Mouse (Mus musculus): ENCODE results near the gene Sort1.

The Sort1 gene

DNA sequence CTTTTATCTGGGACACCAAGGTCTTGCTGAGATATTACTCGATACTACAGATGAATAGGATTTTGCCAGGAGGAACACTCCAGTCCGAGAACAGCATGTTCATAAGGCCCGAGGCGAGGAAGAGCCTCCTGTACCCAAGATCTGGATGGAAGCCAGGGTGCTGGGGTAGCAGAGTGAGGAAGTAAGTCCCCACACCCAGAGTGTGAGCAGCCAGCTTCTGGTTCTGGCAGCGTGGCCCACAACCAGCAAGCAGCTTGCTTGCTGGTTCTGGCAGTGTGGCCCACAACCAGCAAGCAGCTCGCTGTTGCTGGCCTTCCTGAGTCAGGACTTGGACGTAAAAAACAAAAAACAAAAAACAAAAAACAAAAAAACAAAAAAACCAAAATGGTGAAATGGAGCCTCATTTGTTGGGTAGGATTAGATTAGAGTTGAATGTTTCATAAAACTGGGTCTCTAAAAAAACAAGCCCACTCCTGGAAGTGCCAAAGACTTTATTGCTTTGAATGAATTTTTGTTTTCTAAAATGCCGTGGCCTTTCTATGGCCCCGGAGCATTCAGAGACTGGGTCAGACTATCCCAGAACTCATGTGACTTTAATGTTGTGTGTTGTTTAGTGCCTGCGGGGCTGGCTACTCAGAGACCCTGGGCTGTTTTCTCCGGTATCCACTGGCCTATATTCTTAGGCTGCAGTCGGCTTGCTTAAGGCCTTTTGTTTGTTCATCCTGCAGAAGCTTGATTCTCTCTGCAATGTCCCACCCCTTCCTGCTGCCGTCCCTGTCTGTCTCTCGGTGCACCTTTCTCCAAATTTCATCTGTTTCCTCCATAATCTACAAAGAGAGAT, 11.7 kb downstream of the Sort1 start:
- no peak for DNase-seq (ENCODE audit: low read depth)

DNA sequence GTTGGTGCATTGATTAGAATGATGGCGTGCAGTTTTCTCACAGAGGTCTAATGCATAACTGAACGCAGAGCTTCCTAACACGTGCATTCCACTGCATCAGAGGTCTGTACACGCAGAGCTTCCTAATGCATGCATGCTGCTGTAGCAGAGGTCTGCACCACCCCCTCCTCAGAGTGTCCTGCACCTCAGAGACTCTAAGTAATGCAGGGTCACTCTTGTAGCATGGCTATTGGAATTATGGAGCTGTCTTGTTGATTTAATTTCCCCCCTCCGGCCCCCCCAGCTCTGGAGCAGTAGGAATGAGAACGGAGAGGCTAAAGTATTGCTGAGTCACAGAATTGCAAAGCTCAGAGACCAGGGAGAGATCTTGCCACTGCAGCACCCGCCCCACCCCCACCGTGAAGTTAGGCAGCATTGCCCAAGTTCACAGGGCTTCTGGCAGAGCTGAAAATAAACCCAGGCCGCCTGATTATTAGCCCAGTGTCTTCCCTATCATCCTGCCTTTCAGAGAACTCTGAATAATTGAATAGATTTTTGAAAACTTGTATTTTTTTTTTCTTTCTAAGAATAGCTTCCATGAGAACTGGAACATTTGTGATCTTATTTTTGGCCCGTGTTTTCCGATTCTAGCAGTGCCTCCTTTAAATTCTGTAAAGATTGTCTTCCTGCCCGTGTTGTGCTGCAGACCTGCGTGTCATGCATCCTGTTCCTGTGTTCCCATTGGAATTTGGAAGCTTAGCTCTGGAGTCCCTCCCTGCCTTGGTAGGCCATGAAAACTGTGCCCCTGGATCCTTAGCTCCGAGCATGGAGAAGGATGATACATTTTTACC, 12.6 kb downstream of the Sort1 start:
- DNase-seq (ENCODE audit: low read depth), result no peak

DNA sequence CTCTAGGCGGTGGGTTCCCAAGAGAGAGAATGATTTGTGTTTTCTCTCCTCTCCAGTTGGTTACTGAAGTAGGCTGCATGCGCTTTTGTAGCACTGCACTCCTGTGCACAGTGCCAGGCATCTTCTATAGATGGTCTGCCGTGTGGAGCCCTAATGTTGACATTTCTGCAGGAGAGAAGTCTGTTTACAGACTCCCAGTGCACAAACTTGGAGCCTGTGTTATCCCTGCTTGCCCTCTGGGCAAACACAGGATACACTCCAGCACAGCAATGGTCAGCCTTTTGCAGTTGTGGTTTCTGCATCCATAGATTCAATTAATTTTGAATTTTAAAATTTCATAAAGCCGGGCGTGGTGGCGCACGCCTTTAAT, 13.2 kb downstream of the Sort1 start:
- DNase-seq (ENCODE audit: low read depth), result no peak

DNA sequence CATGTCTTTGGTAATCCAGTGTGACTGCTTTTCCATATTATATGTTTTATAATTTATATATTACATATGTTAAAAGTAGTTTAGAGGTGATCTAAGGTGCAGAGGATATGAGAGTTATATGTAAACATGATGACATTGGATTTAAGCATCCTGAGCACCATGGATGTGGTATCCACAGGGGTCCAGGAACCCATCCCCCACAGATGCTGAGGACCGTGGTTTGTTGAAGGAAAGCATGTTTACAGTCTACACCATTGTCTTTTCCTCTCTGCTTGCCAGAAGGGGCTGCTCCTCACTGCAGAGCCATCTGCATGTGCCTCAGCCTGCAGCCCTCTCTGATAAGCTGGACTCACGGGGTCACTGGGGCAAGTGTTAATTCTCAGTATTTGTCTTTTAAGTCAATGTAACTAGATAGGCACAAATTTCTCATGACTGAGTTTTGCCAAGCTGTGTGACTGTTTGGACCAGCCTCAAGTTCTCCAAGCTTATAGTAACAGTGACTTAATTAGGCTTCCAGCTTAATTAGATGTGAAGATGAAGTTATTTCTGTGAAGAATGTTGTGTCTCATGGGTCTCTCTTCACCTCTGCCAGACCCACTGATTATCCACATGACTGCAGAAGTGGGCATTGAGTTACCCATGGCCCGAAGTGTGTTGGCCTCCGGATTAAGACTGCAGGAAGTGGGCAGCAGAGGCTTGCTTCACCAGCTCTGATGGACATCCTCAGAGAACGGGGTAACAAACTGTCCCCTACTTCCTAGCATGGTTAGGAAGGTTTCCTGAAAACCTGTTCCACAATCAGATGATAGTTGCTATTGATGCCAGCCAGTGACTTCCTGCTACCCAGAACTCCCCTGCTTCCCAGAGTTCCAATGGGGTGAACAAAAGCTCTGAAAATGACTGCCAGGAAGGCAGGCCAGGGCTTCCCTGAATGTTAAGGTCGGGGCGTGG, 14.0 kb downstream of the Sort1 start:
- DNase-seq (ENCODE audit: low read depth), result no peak

DNA sequence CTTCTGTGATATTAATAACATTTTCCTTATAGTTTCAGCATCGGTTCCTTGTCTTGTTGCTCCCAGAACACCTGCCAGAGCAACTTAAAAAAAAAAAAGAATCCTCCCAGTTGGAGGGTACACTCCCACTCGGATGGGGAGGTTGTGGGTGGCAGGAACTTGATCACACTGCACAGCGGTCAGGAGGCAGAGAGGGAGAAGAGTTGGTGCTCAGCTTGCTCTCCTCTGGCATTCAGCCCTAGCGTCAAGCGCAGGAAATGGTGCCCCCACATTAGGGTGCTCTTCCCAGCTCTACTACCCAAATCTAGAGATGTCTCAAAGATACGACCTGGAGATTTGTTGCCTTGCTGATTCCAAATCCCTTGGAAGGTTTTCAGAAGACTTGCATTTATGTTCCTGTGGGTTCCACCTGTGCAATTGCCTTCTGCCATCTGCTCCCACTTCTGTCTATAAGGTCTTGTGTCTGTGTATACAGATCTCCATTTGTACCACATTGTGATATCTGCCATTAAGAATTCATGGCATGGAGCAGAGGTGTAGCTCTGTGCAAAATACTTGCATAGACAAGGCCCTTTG, 16.7 kb downstream of the Sort1 start:
- DNase-seq (ENCODE audit: low read depth), result no peak

DNA sequence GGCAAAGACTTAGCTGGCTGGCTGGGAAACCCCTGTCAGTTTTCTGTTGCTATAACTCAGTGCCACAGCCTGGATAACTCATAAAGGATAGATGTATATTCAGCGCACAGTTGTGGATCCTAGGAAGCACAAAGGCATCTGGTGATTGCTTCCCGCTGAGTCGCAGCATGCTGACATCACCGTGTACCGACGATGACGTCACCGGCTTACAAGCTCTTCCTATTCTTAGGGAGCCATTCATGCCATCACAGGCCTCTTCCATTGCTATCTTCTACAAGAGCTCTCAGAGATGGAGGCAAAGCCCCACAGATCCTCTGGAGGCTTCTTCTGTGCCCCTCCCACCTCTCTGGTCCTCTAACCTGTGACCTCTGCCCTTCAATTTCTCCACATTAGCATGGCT, 19.8 kb downstream of the Sort1 start:
- no peak for DNase-seq (ENCODE audit: low read depth)

DNA sequence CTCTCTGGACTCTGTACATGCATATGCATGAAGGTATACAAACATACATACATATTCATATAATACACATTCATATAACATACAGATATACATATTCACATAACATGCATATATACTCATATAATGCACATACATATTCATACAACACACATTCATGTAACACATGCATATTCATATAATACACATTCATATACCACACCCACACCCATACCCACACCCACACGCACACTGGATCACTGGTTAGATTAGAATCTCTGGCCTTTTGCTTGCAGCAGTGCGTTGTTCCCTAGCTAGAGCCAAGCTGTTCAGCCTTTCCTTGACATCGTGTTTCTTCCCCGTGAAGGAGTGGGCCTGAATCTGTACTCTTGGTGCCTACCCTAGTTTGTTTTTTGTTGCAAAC, 20.9 kb downstream of the Sort1 start:
- no peak for DNase-seq (ENCODE audit: low read depth)

DNA sequence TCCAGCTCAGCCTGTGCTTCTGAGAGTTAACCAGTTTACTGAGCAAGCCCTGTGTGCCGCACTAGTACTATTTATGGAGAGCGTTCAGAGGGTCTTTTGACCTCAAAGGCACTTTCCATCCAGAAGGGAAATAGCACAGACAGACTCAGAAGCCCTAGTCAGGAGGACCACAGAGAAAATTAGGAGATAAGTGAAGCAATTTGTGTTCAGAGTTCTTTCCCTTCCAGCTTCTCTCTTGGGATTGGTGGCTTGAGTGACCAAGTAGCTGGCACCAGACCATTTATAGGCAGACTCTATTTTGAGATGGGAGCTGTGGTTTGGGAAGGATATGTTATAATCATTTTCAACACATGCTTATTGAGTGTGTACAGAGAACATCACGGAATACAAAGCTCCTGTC, 22.5 kb downstream of the Sort1 start:
- DNase-seq (ENCODE audit: low read depth), result no peak

DNA sequence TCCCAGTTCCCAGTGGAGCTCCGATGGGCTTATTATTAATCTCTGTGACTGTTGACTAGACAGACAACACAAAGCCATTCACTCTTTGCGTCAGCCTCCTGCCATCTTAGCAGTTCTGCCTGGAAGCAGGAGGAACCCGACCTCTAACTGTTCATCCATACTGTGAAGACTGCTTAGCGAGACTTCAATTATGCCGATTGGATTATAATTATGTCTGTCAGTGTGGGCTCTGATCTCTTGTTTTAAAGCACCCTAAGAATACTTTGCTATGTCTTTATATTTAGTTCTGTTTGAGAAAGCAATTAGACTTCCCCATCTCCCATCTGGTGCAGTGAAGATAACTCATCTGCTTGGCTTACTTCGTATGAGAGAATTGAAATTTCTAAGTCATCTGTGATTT, 23.6 kb downstream of the Sort1 start:
- no peak for DNase-seq (ENCODE audit: low read depth)

DNA sequence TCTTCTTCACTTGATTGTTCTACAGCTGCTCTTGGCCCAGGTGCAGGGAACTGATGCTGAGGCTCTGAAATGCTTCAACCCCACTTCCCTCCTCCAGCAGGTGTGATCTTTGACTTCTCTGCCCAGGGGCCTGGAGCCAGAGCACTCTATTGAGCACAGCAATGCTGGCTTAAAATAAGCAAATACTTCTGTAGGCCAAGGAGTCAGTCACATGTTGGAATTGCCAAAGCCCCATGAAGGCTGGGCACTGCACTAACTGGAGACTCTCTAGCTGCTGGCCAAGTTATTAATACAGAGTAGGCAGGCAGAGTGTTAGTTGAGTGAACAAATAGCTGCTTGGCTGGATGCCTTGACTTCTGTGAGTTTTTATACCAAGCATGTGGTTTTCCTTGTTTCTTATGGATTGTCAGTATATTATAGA, 27.0 kb downstream of the Sort1 start:
- no peak for DNase-seq (ENCODE audit: low read depth)

DNA sequence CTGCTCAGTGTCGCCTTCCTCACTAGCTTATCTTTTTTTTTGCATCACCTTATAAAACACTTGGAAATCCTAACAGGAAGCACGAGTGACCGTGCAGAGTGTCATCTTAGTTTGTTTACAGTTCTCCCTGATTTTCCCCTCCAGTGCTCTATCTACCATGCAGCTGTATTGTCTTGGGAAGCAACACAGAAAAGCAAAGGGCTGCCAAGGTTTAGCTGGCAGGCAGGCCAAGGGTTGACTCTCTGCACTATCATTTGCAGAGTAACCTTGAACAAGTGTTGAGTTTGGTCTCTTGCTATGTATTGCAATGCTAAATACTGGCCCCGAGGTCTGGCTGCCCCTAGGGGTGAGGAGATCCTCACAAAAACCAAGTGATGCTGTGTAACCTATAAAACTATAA, 27.8 kb downstream of the Sort1 start:
- DNase-seq (ENCODE audit: low read depth), result no peak

DNA sequence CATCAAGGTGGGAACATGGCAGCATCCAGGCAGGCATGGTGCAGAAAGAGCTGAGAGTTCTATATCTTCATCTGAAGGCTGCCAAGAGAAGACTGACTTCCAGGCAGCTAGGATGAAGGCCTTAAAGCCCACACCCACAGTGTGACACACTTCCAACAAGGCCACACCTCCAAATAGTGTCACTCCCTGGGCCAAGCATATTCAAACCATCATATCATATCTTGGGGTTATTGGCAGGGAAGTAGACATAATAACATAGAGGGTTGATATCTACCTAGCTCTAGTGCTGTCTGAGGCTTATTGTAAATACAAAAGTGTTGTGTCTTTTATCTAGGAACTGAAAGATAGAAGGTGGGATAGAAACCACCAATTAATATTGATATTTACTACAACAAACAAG, 28.5 kb downstream of the Sort1 start:
- DNase-seq (ENCODE audit: low read depth), result no peak

DNA sequence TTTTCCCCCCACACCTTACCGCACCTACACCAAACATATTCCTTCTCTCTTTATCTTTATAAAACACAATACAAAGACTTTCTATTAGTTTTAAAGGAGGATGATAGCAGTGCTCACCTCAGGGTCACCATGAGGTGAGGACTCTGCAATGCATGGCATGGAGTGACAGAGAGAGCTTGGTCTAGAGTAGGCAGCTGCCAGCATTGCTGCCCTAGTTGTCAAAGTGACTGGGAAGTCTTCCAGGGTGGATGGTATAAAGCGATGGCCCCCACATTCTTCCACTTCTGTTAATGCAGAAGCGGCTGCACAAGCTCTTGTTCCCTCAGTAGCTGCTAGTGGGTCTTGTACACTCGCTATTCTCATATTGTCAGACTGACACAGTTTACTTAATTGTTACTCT, 29.3 kb downstream of the Sort1 start:
- no peak for DNase-seq (ENCODE audit: low read depth)

DNA sequence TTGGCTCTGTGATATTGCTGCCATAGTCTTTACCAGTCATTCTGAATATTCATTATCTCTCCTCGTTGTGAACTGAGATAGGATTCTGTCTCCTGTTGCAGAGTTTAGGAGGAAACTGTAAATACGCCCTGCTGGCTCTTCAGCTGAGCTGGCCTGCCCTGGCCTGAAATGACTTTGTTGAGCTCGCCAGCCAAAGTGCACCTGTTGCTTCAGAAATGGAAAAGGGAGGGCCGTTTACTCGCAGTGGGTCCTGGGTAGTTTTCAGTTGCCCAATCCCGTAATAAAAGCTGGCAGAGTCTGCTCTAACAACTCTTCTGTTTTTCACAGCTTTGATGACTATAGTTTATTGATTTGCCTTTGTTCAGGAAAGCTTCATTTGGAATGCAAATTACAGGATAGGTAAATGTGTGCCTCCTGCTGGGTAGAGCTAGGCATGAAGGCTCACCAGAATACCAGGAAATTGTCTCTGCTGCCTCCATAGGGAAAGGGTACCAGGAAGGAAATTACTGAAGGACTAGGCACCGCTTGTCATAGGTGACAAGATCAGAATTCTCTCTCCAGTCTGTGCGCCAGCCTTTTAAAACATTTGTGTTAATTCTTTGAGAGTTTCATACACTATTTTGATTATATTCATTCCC, 30.3 kb downstream of the Sort1 start:
- no peak for DNase-seq (ENCODE audit: low read depth)

DNA sequence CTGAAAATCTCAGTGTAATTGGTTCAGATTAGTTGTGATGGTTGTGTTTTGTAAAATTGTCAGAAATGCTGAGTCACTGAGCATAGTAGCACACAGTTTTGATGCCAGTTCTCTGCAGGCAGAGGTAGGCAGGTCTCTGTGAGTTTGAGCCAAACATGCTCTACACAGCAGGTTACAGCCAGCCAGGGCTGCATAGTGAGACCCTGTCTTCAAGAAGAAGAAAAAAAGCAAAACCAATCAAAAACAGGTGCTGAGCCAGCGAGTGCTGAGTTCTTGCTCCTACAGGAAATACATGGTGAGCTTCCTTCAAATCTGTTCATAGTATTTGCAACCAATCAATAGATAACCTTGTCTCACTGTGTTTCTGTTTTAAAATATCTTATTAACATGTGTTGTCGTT, 34.6 kb downstream of the Sort1 start:
- DNase-seq (ENCODE audit: low read depth), result no peak

DNA sequence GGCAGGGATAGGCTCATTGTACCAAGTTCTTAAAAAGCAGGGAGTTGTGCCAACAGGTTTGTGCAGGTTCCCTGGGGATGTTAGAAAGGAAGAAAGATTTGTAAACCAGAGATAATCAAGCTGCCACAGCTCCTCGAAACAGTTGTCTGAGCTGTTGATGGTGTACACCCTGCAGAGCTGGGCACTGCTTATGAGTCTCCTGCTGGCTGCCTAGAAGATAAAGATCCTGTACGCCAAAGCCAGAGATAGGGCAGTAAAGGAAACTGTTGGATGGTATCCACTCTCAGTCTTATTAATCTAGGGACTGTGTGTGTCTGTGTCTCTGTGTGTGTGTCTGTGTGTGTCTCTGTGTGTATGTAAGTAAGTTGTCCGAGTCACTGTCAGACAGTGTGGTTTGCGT, 37.8 kb downstream of the Sort1 start:
- no peak for DNase-seq (ENCODE audit: low read depth)

DNA sequence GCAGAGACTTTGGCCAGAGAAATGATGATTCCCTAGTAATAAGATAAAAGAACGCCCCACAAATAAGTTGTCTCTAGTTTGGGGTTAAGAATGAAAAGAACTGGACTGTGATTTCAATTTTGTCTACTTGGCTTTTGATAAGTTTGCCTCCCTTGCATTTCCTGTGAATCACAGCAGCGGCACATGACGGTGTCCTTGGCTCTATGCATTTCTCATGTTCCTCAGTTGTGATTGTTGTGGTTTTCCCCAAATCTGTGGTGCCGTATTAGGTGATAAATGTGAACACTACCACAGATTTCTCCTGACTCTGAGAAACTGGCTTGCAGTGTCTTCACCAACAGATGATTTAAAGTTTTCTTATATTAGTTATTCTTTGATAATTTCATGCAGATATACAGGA, 38.3 kb downstream of the Sort1 start:
- DNase-seq (ENCODE audit: low read depth), result no peak

DNA sequence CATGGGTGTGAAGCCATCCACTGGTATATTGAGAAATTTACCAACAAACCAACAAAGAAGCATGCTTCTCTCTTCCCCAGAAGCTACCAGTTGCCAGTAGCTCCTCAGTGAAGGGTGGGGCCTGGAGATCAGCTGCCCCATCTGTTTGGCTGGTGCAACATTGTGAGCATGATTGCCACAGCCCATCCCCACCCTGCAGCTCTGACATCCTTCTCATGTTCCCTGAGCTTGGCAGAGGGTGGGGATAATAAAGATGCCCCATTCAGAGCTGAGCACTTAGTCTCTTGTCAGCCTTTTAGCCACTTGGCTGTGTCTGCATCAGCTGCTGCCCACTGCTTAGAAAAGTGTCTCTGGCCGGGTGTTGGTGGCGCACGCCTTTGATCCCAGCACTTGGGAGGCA, 39.1 kb downstream of the Sort1 start:
- DNase-seq (ENCODE audit: low read depth), result no peak

DNA sequence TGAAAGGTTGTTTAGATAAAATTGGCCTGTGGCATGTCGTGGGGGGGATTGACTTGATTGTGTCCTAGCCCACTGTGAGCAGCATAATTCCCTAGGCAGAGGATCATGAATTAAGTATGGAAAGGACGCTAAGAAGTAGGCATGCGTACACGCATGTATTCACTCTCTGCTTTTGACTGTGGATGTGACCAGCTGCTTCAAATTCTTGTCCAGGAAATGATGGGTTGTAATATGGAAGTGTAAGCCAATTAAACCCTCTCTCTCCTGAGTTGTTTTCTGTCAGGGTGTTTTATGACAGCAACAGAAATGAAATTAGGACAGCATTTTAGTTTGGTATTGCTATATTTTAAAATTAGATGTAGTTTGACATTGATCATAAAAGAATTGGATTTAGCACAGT, 41.0 kb downstream of the Sort1 start:
- DNase-seq (ENCODE audit: low read depth), result no peak

DNA sequence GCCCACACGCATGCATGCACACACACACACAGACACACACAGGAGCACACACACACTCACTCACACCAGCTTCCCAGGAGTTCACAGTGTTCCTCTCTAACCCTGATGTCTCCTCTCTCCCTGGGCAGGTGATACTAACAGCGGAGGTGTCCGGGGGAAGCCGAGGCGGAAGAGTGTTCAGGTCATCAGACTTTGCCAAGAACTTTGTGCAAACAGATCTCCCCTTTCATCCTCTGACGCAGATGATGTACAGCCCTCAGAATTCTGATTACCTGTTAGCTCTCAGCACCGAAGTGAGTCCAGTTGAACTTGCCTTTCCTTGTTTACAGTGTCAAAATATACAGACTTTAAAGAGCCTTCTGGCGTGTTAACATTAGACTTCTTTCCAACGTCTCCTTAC, 41.6 kb downstream of the Sort1 start:
- DNase-seq (ENCODE audit: low read depth), result no peak

DNA sequence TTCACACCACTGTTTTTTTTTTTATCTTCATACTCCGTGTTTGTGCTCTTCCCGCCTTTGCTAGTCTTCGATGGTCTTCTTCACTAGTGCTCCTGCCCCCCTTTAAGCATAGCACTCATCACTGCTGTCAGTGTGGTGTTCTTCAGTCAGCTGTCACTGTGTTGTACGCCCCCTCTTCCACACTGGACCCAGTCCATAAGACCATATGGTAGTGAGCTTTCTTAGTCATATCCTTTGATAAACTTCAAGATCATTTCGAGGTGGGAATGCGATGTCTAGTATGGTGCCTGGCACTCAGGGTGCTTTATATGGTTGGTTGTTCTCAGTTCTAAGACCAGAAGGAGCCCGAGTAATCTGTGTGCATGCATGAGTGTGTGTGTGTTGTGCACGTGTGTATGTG, 43.4 kb downstream of the Sort1 start:
- no peak for DNase-seq (ENCODE audit: low read depth)

DNA sequence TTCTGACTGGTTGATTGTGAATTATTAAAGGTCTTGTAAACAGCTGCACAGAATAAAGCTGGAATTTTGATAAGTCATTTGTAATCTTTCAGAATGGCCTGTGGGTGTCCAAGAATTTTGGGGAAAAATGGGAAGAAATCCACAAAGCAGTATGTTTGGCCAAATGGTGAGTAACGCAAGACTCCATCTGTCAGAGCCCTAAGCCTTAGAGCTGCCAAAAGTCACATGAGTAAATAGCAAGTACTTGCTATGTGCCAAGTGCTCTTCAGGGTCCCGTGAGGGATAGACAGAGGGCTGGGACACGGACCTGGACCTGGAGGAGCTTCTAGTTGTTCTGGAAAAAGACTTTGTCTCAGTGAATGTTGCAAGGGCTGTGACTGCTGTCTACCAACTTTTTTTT, 44.0 kb downstream of the Sort1 start:
- no peak for DNase-seq (ENCODE audit: low read depth)
